ENCODE assay signal across 8 mouse cellular contexts in the genomic region with DNA sequence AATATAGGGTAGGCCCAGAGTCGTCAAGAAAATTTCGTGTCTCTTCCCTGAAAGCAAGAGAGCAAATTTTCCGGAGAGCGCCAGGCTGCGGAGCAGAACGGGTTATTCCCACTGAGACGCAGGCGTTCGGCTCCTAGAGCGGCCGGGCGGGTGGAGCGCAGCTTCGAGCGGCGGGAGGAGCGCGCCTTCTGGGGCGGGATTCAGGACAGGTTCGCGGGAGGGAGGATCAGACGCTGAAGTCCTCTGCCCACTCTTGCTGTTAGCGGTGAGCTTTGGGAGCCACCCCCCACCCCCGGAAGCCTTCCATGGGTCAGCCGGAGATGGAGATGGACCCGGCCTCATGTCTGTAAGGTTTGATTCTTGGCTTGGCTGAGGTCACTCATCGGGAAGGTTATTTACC. TPM values are rescaled to one million over a fixed set of nuclear protein-coding genes. Genes with fewer than 3 reads are reported as not detected.
DNase-seq lines count a peak whose midpoint lies in the region; ATAC-seq and TF ChIP-seq lines count a peak whose summit lies in the region.

No protein-coding gene starts in this region.

- no peaks in the 10 kb centered on the region for H3K36me3 ChIP-seq in embryonic facial prominence, embryonic 14.5 days (ENCODE audit: control insufficient read depth, insufficient read depth, low read length)
- H3K36me3 ChIP-seq in kidney, adult 2 months (ENCODE audit: control insufficient read depth, insufficient read depth, low read length), result no peaks in the 10 kb centered on the region
- no peaks in the 10 kb centered on the region for H3K36me3 ChIP-seq in limb, embryonic 12.5 days
- H3K36me3 ChIP-seq in midbrain, embryonic 12.5 days, result no peaks in the 10 kb centered on the region
- H3K36me3 ChIP-seq in stomach, embryonic 14.5 days (ENCODE audit: control insufficient read depth, insufficient read depth, low read length), result no peaks in the 10 kb centered on the region

- H3K9ac ChIP-seq in embryonic facial prominence, embryonic 14.5 days (ENCODE audit: low read depth, low read length), result peak overlapping the region; percentile 74
- peak overlapping the region; percentile 63 for H3K9ac ChIP-seq in limb, embryonic 12.5 days (replicated peaks)
- H3K9ac ChIP-seq in midbrain, embryonic 12.5 days (replicated peaks), result peak overlapping the region; percentile 61
- H3K9ac ChIP-seq in stomach, embryonic 14.5 days (replicated peaks; ENCODE audit: low read depth, low read length), result peak overlapping the region; percentile 34

- peak overlapping the region; percentile 72 for H3K4me2 ChIP-seq in embryonic facial prominence, embryonic 14.5 days (ENCODE audit: low read depth, low read length)
- H3K4me2 ChIP-seq in limb, embryonic 12.5 days, result peak overlapping the region; percentile 74
- H3K4me2 ChIP-seq in midbrain, embryonic 12.5 days (replicated peaks), result peak overlapping the region; percentile 76
- peak overlapping the region; percentile 62 for H3K4me2 ChIP-seq in stomach, embryonic 14.5 days (replicated peaks; ENCODE audit: low read depth, low read length)

- under 1% methylated on average over 21 of the region's 27 CpGs for WGBS in embryonic facial prominence, embryonic 14.5 days
- 1% methylated on average over 27 of the region's 27 CpGs for WGBS in kidney, adult 2 months
- WGBS in limb, embryonic 12.5 days, result under 1% methylated on average over 27 of the region's 27 CpGs
- WGBS in midbrain, embryonic 12.5 days, result under 1% methylated on average over 27 of the region's 27 CpGs
- under 1% methylated on average over 27 of the region's 27 CpGs for WGBS in stomach, embryonic 14.5 days

- peak; percentile 90 for ATAC-seq in embryonic facial prominence, embryonic 14.5 days (ENCODE audit: low read depth)
- peak; percentile 42; the same call in 1 of the 2 replicates for ATAC-seq in limb, embryonic 12.5 days (ENCODE audit: insufficient number of reproducible peaks, insufficient read depth, low FRiP score, low TSS enrichment, low read depth)
- no peak for ATAC-seq in midbrain, embryonic 12.5 days (ENCODE audit: low FRiP score, low read depth)
- peak; percentile 69; the same call in 1 of the 2 replicates for ATAC-seq in stomach, embryonic 14.5 days (ENCODE audit: insufficient number of reproducible peaks, insufficient read depth, low FRiP score, low read depth)

- no peak for TF ChIP-seq POLR2A in kidney, adult 2 months (IDR thresholded peaks at IDR 0.05; ENCODE audit: low read depth, low read length)

- no peak overlapping the region for H3K27ac ChIP-seq in brown adipose tissue, adult 24 weeks (replicated peaks; ENCODE audit: low read depth, low read length)
- H3K27ac ChIP-seq in embryonic facial prominence, embryonic 14.5 days (replicated peaks; ENCODE audit: low read depth, low read length), result no peak overlapping the region
- no peak overlapping the region for H3K27ac ChIP-seq in kidney, adult 2 months (ENCODE audit: insufficient read depth, low read depth, low read length)
- H3K27ac ChIP-seq in limb, embryonic 12.5 days, result no peak overlapping the region
- H3K27ac ChIP-seq in midbrain, embryonic 12.5 days (replicated peaks), result no peak overlapping the region
- H3K27ac ChIP-seq in stomach, embryonic 14.5 days (ENCODE audit: low read length), result no peak overlapping the region

- H3K27me3 ChIP-seq in embryonic facial prominence, embryonic 14.5 days (replicated peaks; ENCODE audit: control insufficient read depth, insufficient read depth, low read length), result no peaks in the 10 kb centered on the region
- no peaks in the 10 kb centered on the region for H3K27me3 ChIP-seq in kidney, adult 2 months (replicated peaks; ENCODE audit: control insufficient read depth, insufficient read depth, low read length)
- H3K27me3 ChIP-seq in limb, embryonic 12.5 days, result no peaks in the 10 kb centered on the region
- H3K27me3 ChIP-seq in midbrain, embryonic 12.5 days, result peaks cover 7% of the 10 kb centered on the region; the same call in 1 of the 2 replicates
- no peaks in the 10 kb centered on the region for H3K27me3 ChIP-seq in stomach, embryonic 14.5 days (ENCODE audit: control insufficient read depth, insufficient read depth, low read length)

- H3K9me3 ChIP-seq in embryonic facial prominence, embryonic 14.5 days (ENCODE audit: control insufficient read depth, low read length), result no peaks in the 10 kb centered on the region
- H3K9me3 ChIP-seq in limb, embryonic 12.5 days, result no peaks in the 10 kb centered on the region
- H3K9me3 ChIP-seq in midbrain, embryonic 12.5 days, result no peaks in the 10 kb centered on the region
- H3K9me3 ChIP-seq in stomach, embryonic 14.5 days (ENCODE audit: control insufficient read depth, low read depth, low read length), result no peaks in the 10 kb centered on the region

- DNase-seq in embryonic facial prominence, embryonic 14.5 days (ENCODE audit: low spot score), result peak; percentile 92
- DNase-seq in heart, adult 8-10 months (ENCODE audit: low spot score), result peak; percentile 51
- peak; percentile 82 for DNase-seq in kidney, adult 2 months
- no peak for DNase-seq in natural killer cell, adult 2 months (ENCODE audit: low spot score in 2 of 2)

- peak overlapping the region; percentile 77 for H3K4me3 ChIP-seq in brown adipose tissue, adult 24 weeks (ENCODE audit: insufficient read depth, low read depth, low read length)
- peak overlapping the region; percentile 61 for H3K4me3 ChIP-seq in embryonic facial prominence, embryonic 14.5 days (ENCODE audit: low read depth, low read length)
- peak overlapping the region; percentile 63 for H3K4me3 ChIP-seq in kidney, adult 2 months (ENCODE audit: insufficient read depth, low read depth, low read length)
- H3K4me3 ChIP-seq in limb, embryonic 12.5 days (replicated peaks), result peak overlapping the region; percentile 58
- peak overlapping the region; percentile 60 for H3K4me3 ChIP-seq in midbrain, embryonic 12.5 days
- H3K4me3 ChIP-seq in stomach, embryonic 14.5 days (ENCODE audit: low read depth, low read length), result peak overlapping the region; percentile 45

- no peak for TF ChIP-seq CTCF in kidney, adult 2 months (conservative IDR thresholded peaks at IDR 0.05; ENCODE audit: insufficient read depth, insufficient read length, low read depth, low read length)

- peaks cover 7% of the 10 kb centered on the region for H3K4me1 ChIP-seq in brown adipose tissue, adult 24 weeks (ENCODE audit: control insufficient read depth, insufficient read depth, insufficient read length, low read length)
- H3K4me1 ChIP-seq in embryonic facial prominence, embryonic 14.5 days (ENCODE audit: control insufficient read depth, insufficient read depth, low read length), result peaks cover 8% of the 10 kb centered on the region
- peaks cover 4% of the 10 kb centered on the region for H3K4me1 ChIP-seq in kidney, adult 2 months (ENCODE audit: control insufficient read depth, insufficient read depth, low read length)
- no peaks in the 10 kb centered on the region; the same call in 1 of the 2 replicates for H3K4me1 ChIP-seq in limb, embryonic 12.5 days (replicated peaks)
- H3K4me1 ChIP-seq in midbrain, embryonic 12.5 days, result 0 out of 2 replicates have a peak, but pooled peaks cover 9% of the 10 kb centered on the region
- H3K4me1 ChIP-seq in stomach, embryonic 14.5 days (ENCODE audit: control insufficient read depth, insufficient read depth, low read length), result no peaks in the 10 kb centered on the region

RNA-seq across cellular contexts. Expression of a gene that starts 21.4 kb away (rescaled TPM):
- 6.6 and 7.5 TPM in 2 replicates for polyA plus RNA-seq in brown adipose tissue, adult 24 weeks (2012; ENCODE audit: insufficient read depth, insufficient read length, missing spikeins)
- 13.0 and 17.9 TPM in 2 replicates for polyA plus RNA-seq in embryonic facial prominence, embryonic 14.5 days (2014; fragmentation: Nextera tagmentation; extraction: Ambion mirVana)
- total RNA-seq in heart, adult 8-10 months (2022), result 10 to 100 TPM; 19.9 to 23.4 (median 20.0) TPM
- polyA plus RNA-seq in kidney, adult 2 months (2012; rRNA removed), result 12.3 and 16.9 TPM in 2 replicates
- polyA plus RNA-seq in limb, embryonic 12.5 days (2016; fragmentation: Nextera tagmentation; extraction: Ambion mirVana), result 26.1 and 30.1 TPM in 2 replicates
- 39.9 and 42.8 TPM in 2 replicates for polyA plus RNA-seq in midbrain, embryonic 12.5 days (2016; fragmentation: Nextera tagmentation; extraction: Ambion mirVana)
- 16.0 and 17.2 TPM in 2 replicates for polyA plus RNA-seq in stomach, embryonic 14.5 days (2014; fragmentation: Nextera tagmentation; extraction: Ambion mirVana)

RNA-seq across cellular contexts. Expression of a gene that starts 48.4 kb away (rescaled TPM):
- 14.7 and 19.4 TPM in 2 replicates for polyA plus RNA-seq in brown adipose tissue, adult 24 weeks (2012; ENCODE audit: insufficient read depth, insufficient read length, missing spikeins)
- polyA plus RNA-seq in embryonic facial prominence, embryonic 14.5 days (2014; fragmentation: Nextera tagmentation; extraction: Ambion mirVana), result 35.9 and 47.7 TPM in 2 replicates
- total RNA-seq in heart, adult 8-10 months (2022), result 10 to 100 TPM; 38.1 to 42.6 (median 40.3) TPM
- polyA plus RNA-seq in kidney, adult 2 months (2012; rRNA removed), result 24.7 and 25.7 TPM in 2 replicates
- polyA plus RNA-seq in limb, embryonic 12.5 days (2016; fragmentation: Nextera tagmentation; extraction: Ambion mirVana), result 61.6 and 66.6 TPM in 2 replicates
- polyA plus RNA-seq in midbrain, embryonic 12.5 days (2016; fragmentation: Nextera tagmentation; extraction: Ambion mirVana), result 68.6 and 71.1 TPM in 2 replicates
- 37.0 and 39.9 TPM in 2 replicates for polyA plus RNA-seq in stomach, embryonic 14.5 days (2014; fragmentation: Nextera tagmentation; extraction: Ambion mirVana)

RNA-seq across cellular contexts. Expression of a gene that starts 48.6 kb away (rescaled TPM):
- polyA plus RNA-seq in brown adipose tissue, adult 24 weeks (2012; ENCODE audit: insufficient read depth, insufficient read length, missing spikeins), result 4.5 and 6.0 TPM in 2 replicates
- polyA plus RNA-seq in embryonic facial prominence, embryonic 14.5 days (2014; fragmentation: Nextera tagmentation; extraction: Ambion mirVana), result 9.9 and 10.4 TPM in 2 replicates
- 10 to 100 TPM; 10.1 to 15.2 (median 14.4) TPM for total RNA-seq in heart, adult 8-10 months (2022)
- polyA plus RNA-seq in kidney, adult 2 months (2012; rRNA removed), result 17.1 and 18.6 TPM in 2 replicates
- polyA plus RNA-seq in limb, embryonic 12.5 days (2016; fragmentation: Nextera tagmentation; extraction: Ambion mirVana), result 12.1 and 13.1 TPM in 2 replicates
- polyA plus RNA-seq in midbrain, embryonic 12.5 days (2016; fragmentation: Nextera tagmentation; extraction: Ambion mirVana), result 11.9 and 16.1 TPM in 2 replicates
- 7.8 and 8.2 TPM in 2 replicates for polyA plus RNA-seq in stomach, embryonic 14.5 days (2014; fragmentation: Nextera tagmentation; extraction: Ambion mirVana)

Comparison
In these comparisons a context has a peak if more than half of its experiments do, and no peak if none do; other contexts are left out.
1. DNase-seq: peak in embryonic facial prominence, embryonic 14.5 days (single experiment), heart, adult 8-10 months (single experiment) and kidney, adult 2 months (single experiment); none in natural killer cell, adult 2 months (0 of 2).
2. Peak in every context shown above with its lines, with median percentiles within 50 percentile points of each other: H3K4me3 ChIP-seq, H3K4me2 ChIP-seq and H3K9ac ChIP-seq.